Mouse (Mus musculus): ENCODE measurements around the gene Bicc1.
A peak's percentile ranks its signal among the peaks of the same experiment; 100 is the strongest.
"Not testable (repeated sequence)": the region's sequence is repeated elsewhere in the genome, so short reads cannot be mapped to it uniquely, and the experiment has no call there.

Bicc1 gene

GRCm38 (mm10) chr10:70946121-70946520 lies 213.4 kb downstream of the Bicc1 start:
- not testable (repeated sequence) for DNase-seq (ENCODE audit: low spot score)

- no peak for DNase-seq (ENCODE audit: low spot score)
These were observed 214.4 kb downstream of the Bicc1 start for GRCm38 (mm10) chr10:70945076-70945475.

DNA sequence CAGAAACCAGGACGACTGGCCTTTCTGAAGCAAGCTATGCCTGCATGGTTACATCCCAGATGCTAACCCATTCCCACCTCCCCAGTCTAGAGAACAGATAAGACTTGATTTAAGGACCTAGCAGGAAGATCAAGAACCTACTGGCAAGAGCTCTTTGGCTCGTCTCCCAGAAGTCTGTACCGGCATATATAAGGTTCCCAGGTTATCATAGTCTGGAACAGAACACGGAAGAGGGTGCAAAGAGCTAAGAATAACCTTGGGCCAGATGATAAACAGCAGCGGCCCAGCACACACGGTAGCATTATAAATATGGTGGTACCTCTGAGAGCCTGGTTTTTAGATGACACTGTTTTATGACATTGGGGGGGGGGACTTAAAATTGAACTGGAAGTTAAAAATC lies 217.9 kb downstream of the Bicc1 start:
- DNase-seq (ENCODE audit: low spot score): no peak

DNA sequence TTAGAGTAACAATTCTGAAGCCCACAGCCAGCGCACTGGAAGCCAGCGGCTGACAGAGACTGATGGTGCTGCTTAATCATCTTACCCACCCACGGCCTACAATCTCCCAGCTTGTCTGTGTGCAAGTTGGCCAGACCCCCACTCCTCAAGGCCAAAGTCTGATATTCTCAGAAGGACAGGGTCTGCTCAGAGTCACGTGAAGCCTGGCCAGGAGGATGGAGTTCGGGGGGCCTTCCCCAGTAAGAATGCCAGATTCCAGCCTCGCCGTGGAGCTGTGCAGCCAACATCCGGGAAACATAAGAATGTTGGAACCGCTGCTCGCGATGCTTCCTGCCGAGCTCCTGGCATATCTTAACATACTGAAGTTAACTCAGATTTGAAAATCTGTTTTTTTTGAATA lies 219.7 kb downstream of the Bicc1 start:
- DNase-seq (ENCODE audit: low spot score): no peak

GRCm38 (mm10) chr10:70937450-70937849 lies 222.1 kb downstream of the Bicc1 start:
- DNase-seq (ENCODE audit: low spot score): no peak

DNA sequence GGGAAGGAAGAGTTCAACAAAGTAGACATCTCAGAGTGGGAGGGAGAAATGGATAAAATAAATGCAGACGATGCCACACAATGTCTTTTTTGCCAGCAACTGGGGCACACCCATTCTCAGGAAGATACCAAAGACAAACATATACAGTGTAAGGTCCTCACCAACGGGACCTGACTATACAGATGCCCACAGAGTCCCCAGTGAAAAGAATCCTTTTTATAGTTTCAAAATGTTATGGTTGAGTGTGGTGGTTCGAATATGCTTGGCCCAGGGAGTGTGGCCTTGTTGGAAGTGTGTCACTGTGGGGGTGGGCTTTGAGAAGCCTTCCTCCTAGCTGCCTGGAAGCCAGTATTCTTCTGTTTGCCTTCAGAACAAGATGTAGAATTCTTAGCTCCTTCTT lies 223.5 kb downstream of the Bicc1 start:
- no peak for DNase-seq (ENCODE audit: low spot score)

DNA sequence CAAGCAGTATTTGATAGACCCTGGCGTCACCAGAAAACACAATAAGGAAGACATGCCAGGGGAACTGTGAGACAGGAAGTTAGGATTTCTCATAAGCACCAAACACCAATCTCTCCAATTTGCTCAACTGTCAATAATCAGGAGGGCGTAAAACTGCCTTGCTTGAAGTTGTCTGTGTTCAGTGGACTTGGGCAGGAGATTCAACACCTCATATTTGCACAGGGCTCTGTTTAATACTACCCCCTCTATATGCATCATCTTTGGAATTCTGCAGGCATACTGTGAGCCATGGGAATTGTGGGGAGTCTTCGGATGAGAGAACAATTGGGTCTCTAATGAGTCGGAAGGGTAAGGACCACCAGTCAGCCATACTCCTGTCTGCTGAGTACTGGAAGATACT lies 233.4 kb downstream of the Bicc1 start:
- DNase-seq (ENCODE audit: low spot score): no peak

DNA sequence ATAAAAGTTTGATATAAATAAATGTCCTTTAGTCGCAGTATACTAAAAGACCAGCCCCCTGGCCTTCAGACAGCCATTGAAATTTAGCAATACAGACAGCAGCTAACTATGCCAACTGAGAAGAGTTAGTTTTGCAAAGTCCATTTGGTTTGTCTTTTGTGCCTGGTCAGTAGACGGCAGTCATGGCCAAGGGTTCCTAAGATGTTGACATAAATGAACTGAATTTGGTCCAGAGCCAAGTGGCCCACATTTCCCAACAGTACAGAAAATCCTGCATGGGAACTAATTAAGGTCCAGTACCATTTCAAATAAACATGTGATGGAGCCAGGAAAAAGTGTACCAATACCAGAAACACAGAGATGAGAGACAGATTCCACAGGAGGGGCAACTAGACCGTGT lies 235.2 kb downstream of the Bicc1 start:
- peak; percentile 29 for DNase-seq (ENCODE audit: low spot score)

- no peak for DNase-seq (ENCODE audit: low spot score)
These were observed 235.6 kb downstream of the Bicc1 start for GRCm38 (mm10) chr10:70923936-70924335.

- DNase-seq (ENCODE audit: low spot score): no peak
These were observed 238.0 kb downstream of the Bicc1 start for GRCm38 (mm10) chr10:70921481-70921880.

- no peak for DNase-seq (ENCODE audit: low spot score)
These were observed 239.6 kb downstream of the Bicc1 start for GRCm38 (mm10) chr10:70919851-70920250.

GRCm38 (mm10) chr10:70919031-70919663 lies 240.4 kb downstream of the Bicc1 start:
- DNase-seq (ENCODE audit: low spot score): peak; percentile 35

DNA sequence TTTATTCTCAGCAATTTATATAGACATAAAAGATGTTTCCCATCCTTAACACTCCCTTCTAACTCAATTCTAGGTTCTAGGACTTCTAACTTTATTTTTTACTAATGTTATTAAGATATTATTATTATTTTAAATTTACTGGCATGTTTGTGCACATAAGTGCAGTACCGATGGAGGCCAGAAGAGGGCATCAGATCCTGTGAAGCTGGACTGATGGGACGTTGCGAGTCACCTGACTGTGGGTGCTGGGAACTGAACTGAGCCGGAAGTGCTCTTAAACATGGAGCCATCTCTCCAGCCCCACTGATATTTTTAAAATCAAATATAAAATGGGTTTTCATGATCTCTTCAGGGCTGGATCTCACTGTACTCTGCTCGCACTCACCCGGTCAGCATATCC lies 242.8 kb downstream of the Bicc1 start:
- no peak for DNase-seq (ENCODE audit: low spot score)

DNA sequence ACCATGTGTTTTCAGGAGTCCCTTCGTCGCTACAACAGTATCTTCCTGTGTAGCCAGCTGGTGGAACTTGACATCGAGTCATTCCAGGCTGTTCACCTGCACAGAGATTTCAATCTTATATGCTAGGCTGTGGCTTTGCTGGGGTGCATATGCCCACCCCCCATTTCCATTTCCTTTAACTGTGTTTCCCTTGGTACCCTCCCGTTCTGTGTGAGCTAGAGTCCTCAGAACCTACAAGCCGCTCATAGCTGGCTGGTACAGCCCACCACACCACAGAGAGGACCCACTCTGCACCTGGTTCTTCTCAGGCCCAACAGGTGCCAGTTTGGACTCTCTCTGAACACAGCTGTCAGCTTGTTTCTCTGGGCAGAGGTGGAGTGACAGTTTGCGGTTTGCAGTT lies 244.4 kb downstream of the Bicc1 start:
- no peak for DNase-seq (ENCODE audit: low spot score)

- no peak for DNase-seq (ENCODE audit: low spot score)
These were observed 255.6 kb downstream of the Bicc1 start for GRCm38 (mm10) chr10:70903936-70904335.

- no peak for DNase-seq (ENCODE audit: low spot score)
These were observed 256.6 kb downstream of the Bicc1 start for GRCm38 (mm10) chr10:70902751-70903485.

DNA sequence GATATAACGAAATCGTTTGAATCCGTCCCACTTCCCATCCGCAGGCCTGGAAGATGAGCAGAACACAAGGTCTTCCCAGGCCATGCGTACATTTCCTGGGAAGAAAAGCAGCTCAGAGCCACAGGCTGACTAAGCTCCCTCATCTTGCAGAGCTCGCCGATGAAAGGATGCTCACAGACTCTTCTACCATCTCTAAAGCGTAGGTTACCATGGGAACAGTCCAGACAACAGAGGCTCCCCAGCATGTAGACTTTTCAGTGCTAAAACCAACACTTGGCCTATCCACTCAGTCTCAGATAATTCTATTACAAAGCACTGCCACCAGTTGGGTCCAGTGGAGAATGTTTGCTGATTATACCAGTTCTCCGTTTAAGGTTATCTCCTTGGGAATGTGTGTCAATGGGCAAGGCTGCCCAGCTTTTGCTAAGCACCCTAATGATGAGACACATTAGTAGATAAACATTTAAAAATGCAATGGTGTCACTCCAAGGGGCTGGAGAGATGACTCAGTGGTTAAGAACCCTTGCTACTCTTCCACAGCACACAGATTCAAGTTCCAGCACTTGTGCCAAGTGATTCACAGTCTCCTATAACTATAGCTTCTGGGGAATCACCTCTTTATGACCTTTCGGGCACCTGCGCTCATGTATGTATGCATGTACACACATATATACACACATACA lies 258.2 kb downstream of the Bicc1 start:
- DNase-seq (ENCODE audit: low spot score): no peak

GRCm38 (mm10) chr10:70895891-70896290 lies 263.6 kb downstream of the Bicc1 start:
- DNase-seq (ENCODE audit: low spot score): no peak

GRCm38 (mm10) chr10:70878046-70878445 lies 281.5 kb downstream of the Bicc1 start:
- no peak for DNase-seq (ENCODE audit: low spot score)

- DNase-seq (ENCODE audit: low spot score): no peak
These were observed 281.9 kb downstream of the Bicc1 start for GRCm38 (mm10) chr10:70877631-70878030.

DNA sequence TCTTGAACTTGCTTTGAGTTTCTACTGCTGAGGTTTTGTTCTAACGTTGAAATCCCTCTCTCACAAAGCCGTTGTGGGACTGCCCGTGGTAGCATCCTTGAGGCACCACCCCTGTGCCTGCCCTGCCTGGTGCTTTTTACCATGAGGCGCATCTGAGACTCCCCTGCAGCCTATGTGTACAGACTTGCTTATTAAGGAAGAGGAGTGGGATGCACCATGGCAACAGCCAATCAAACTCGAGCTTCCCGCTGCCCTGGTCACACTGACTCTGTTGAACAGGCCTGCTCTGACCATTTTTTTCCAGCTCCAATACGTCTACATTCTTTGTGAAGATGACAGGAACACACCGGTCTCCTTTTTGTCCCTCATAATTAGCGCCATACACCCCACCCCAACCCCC lies 283.0 kb downstream of the Bicc1 start:
- DNase-seq (ENCODE audit: low spot score): no peak

DNA sequence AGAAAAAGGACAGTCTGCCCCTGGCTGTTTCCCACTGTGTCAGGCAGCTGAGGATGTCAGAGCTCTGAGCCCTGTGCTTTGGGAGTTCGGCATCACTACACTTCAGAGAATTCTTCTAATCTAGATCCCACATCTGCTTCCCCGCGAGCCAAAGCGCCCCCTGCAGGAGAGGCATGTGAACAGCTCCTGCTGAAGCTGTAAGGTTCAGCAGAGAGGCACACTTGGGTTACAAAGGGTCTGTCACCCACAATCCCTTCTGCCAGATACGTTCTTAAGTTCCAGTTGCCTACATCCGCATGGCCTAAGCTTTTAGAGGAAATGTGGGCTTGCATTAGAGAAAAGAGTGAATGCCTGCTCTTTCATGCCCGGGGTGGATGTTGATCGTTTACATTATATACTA lies 283.4 kb downstream of the Bicc1 start:
- DNase-seq (ENCODE audit: low spot score): no peak

- DNase-seq (ENCODE audit: low spot score): no peak
These were observed 284.4 kb downstream of the Bicc1 start for GRCm38 (mm10) chr10:70874994-70875538.

Measured in lung, postnatal 25 days (tissue).